23 mouse cellular contexts compared by ENCODE assay signal in genomic region chr15:94930743-94931142, GRCm38 (mm10).
A peak's percentile ranks its signal among the peaks of the same experiment; 100 is the strongest.
DNase-seq lines count a peak whose midpoint lies in the region; ATAC-seq and TF ChIP-seq lines count a peak whose summit lies in the region.
"Had no signal": no experiment of that assay in that cellular context is flagged by ENCODE, and none has a peak within 500 bp of the region (broad histone marks: within the 10 kb centered on the region; RNA-seq: fewer than 3 reads in every experiment).

No protein-coding gene starts in this region.

- H3K4me1 ChIP-seq in forebrain, embryonic 13.5 days: peaks cover 12% of the 10 kb centered on the region
- no peaks in the 10 kb centered on the region for H3K4me1 ChIP-seq in forebrain, embryonic 10.5 days
- H3K4me1 ChIP-seq: embryonic facial prominence, embryonic 15.5 days; heart, embryonic 10.5 days; lung, embryonic 15.5 days; midbrain, embryonic 10.5 days had no signal

- H3K4me3 ChIP-seq in forebrain, embryonic 13.5 days: no peak overlapping the region
- no peak overlapping the region for H3K4me3 ChIP-seq in forebrain, embryonic 10.5 days
- H3K4me3 ChIP-seq in layer of hippocampus, adult 2 months: no peak overlapping the region
- H3K4me3 ChIP-seq: embryonic facial prominence, embryonic 15.5 days; gastrocnemius, adult 2 months; heart, embryonic 10.5 days; hindbrain, embryonic 10.5 days; lung, embryonic 15.5 days; midbrain, embryonic 10.5 days had no signal

- 35% methylated on average over 3 of the region's 3 CpGs for WGBS in forebrain, embryonic 13.5 days
- 64% methylated on average over 3 of the region's 3 CpGs for WGBS in forebrain, embryonic 10.5 days

- no peaks in the 10 kb centered on the region for H3K27me3 ChIP-seq in forebrain, embryonic 13.5 days
- no peaks in the 10 kb centered on the region for H3K27me3 ChIP-seq in forebrain, embryonic 10.5 days (ENCODE audit: poor library complexity, severe bottlenecking)
- H3K27me3 ChIP-seq: embryonic facial prominence, embryonic 15.5 days; lung, embryonic 15.5 days had no signal

- no peak for DNase-seq in forebrain, embryonic 10.5 days (ENCODE audit: extremely low spot score, low spot score)
- DNase-seq in layer of hippocampus, adult 2 months (ENCODE audit: low spot score in 2 of 2): peak; percentile 6 to 23
- DNase-seq in layer of hippocampus, postnatal 25 days (ENCODE audit: extremely low spot score in 1 of 2, low spot score in 1 of 2): no peak
- DNase-seq in right cerebral cortex, adult 18-20 months: peak; percentile 5
- DNase-seq in right cerebral cortex, postnatal 25 days: no peak
- DNase-seq in lung, postnatal 4 days: no peak
- DNase-seq: adrenal gland, postnatal 10 days; cerebellum, adult 11-12 months; cerebellum, postnatal 36 days; gastrocnemius, adult 2 months; kidney, adult 2 months; kidney, postnatal 14 days; thymus, postnatal 14 days had no signal

- H3K27ac ChIP-seq in forebrain, embryonic 13.5 days: 0 out of 2 replicates have a peak overlapping the region, but pooled peaks have one; percentile 52
- no peak overlapping the region for H3K27ac ChIP-seq in forebrain, embryonic 10.5 days
- H3K27ac ChIP-seq in layer of hippocampus, adult 2 months: peak overlapping the region; percentile 70
- H3K27ac ChIP-seq: embryonic facial prominence, embryonic 15.5 days; gastrocnemius, adult 2 months; heart, embryonic 10.5 days; hindbrain, embryonic 10.5 days; liver, embryonic 14.5 days; lung, embryonic 15.5 days; macrophage; midbrain, embryonic 10.5 days had no signal

- no peaks in the 10 kb centered on the region for H3K9me3 ChIP-seq in forebrain, embryonic 13.5 days (replicated peaks)
- H3K9me3 ChIP-seq in forebrain, embryonic 10.5 days: no peaks in the 10 kb centered on the region
- H3K9me3 ChIP-seq: embryonic facial prominence, embryonic 15.5 days; heart, embryonic 10.5 days; hindbrain, embryonic 10.5 days; lung, embryonic 15.5 days; midbrain, embryonic 10.5 days had no signal

- no peak overlapping the region for H3K9ac ChIP-seq in forebrain, embryonic 13.5 days
- H3K9ac ChIP-seq: embryonic facial prominence, embryonic 15.5 days; liver, embryonic 14.5 days; lung, embryonic 15.5 days had no signal

- peak; percentile 59 for ATAC-seq in forebrain, embryonic 13.5 days
- ATAC-seq: activated CD4-positive, CD25-positive, alpha-beta regulatory T cell, adult 4 months had no signal

- no peaks in the 10 kb centered on the region for H3K36me3 ChIP-seq in forebrain, embryonic 13.5 days (ENCODE audit: poor library complexity, severe bottlenecking)
- H3K36me3 ChIP-seq in forebrain, embryonic 10.5 days (replicated peaks): no peaks in the 10 kb centered on the region
- H3K36me3 ChIP-seq: embryonic facial prominence, embryonic 15.5 days; G1E; heart, embryonic 10.5 days; hindbrain, embryonic 10.5 days; lung, embryonic 15.5 days; midbrain, embryonic 10.5 days had no signal

- no peak for TF ChIP-seq CTCF in layer of hippocampus, adult 2 months (conservative IDR thresholded peaks at IDR 0.05)

- H3K4me2 ChIP-seq in forebrain, embryonic 13.5 days: no peak overlapping the region
- H3K4me2 ChIP-seq: embryonic facial prominence, embryonic 15.5 days; lung, embryonic 15.5 days had no signal

Comparison
In these comparisons a context has a peak if more than half of its experiments do, and no peak if none do; other contexts are left out.
1. DNase-seq: peak in layer of hippocampus, adult 2 months (2 of 2) and right cerebral cortex, adult 18-20 months (single experiment); none in forebrain, embryonic 10.5 days (single experiment), layer of hippocampus, postnatal 25 days (0 of 2), right cerebral cortex, postnatal 25 days (single experiment) and lung, postnatal 4 days (0 of 2).